Mouse (Mus musculus) lung, adult 2 months (tissue): ENCODE measurements around the gene Slc7a5.

Experiments used
- CTCF ChIP-seq: fragments of 200-500 bp; IDR thresholded peaks from 2 replicates; pipeline ENCODE4 v1.5.1; 2011; ENCODE audit warnings: mild to moderate bottlenecking, low read length, control low read depth; ENCODE audit not compliant: insufficient read depth
- POLR2A ChIP-seq: fragments of 200-500 bp; IDR thresholded peaks from 2 replicates; pipeline ENCODE4 v1.6.1; 2011; ENCODE audit warnings: low read depth, mild to moderate bottlenecking, control low read depth, low read length, borderline replicate concordance; ENCODE audit errors: extremely low read depth

GRCm38 (mm10) chr8:121895910-121896309 is 11.6 kb downstream of the Slc7a5 start:
- TF ChIP-seq CTCF (no peak), POLR2A (no peak)
